Mouse (Mus musculus) ES-Bruce4 (cell line): Measurements from ENCODE around the gene Gramd1c. TPM values are rescaled to one million over a fixed set of nuclear protein-coding genes. Genes with fewer than 3 reads are reported as not detected.

ENCODE experiments used
- H3K27ac ChIP-seq: 2 replicates; pipeline ENCODE4 v1.5.1; 2012; ENCODE audit warnings: low read length, inconsistent platforms; ENCODE audit not compliant: insufficient read depth
- H3K27me3 ChIP-seq: 2 replicates; pipeline ENCODE4 v1.6.1; 2012; ENCODE audit warnings: mild to moderate bottlenecking, low read length, inconsistent platforms; ENCODE audit not compliant: control insufficient read depth, poor library complexity, insufficient read depth, severe bottlenecking
- H3K36me3 ChIP-seq: 2 replicates; pipeline ENCODE4 v1.6.1; 2012; ENCODE audit warnings: inconsistent platforms, mild to moderate bottlenecking, low read length, moderate library complexity; ENCODE audit not compliant: control insufficient read depth, poor library complexity, insufficient read depth, severe bottlenecking
- H3K4me1 ChIP-seq: one replicate; pipeline ENCODE4 v1.8.1; 2011; ENCODE audit warnings: low read length; ENCODE audit not compliant: control insufficient read depth, insufficient read depth
- H3K4me3 ChIP-seq: 2 replicates; pipeline ENCODE4 v1.5.1; 2011; ENCODE audit warnings: low read depth, mild to moderate bottlenecking, low read length
- H3K9ac ChIP-seq: 2 replicates; pipeline ENCODE4 v1.6.1; 2012; ENCODE audit warnings: low read depth, mild to moderate bottlenecking, inconsistent platforms; ENCODE audit not compliant: poor library complexity, severe bottlenecking
- H3K9me3 ChIP-seq: replicated peaks from 2 replicates; pipeline ENCODE4 v1.6.1; 2012; ENCODE audit warnings: mild to moderate bottlenecking, low read length, inconsistent platforms; ENCODE audit not compliant: control insufficient read depth, poor library complexity, insufficient read depth, severe bottlenecking
- CTCF ChIP-seq: IDR thresholded peaks from one replicate; pipeline ENCODE4 v1.8.1; 2011; ENCODE audit warnings: low read depth, low read length
- EP300 ChIP-seq: IDR thresholded peaks from 2 replicates; pipeline ENCODE4 v1.6.1; 2011; ENCODE audit warnings: low read depth, low read length; ENCODE audit not compliant: insufficient read depth
- POLR2A ChIP-seq: IDR thresholded peaks from one replicate; pipeline ENCODE4 v1.8.1; 2011; ENCODE audit warnings: low read length; ENCODE audit not compliant: insufficient read depth
- polyA plus RNA-seq: library from polyadenylated mRNA; stranded (reverse); fragments of >200 nt; gene quantifications from 2 replicates; pipeline ENCODE4 v1.2.4, GENCODE M21; 2011; ENCODE audit warnings: low read depth; ENCODE audit not compliant: missing spikeins, insufficient read depth, insufficient read length

Gramd1c gene
- polyA plus RNA-seq, 1 experiment = 3.0 TPM

- Histone ChIP-seq H3K4me3 (peak overlapping the region; percentile 53), H3K9ac (no peak overlapping the region), H3K9me3 (no peaks in the 10 kb centered on the region), H3K36me3 (no peaks in the 10 kb centered on the region), H3K4me1 (no peaks in the 10 kb centered on the region), H3K27ac (no peak overlapping the region), H3K27me3 (no peaks in the 10 kb centered on the region)
- TF ChIP-seq POLR2A (no peak), CTCF (no peak), EP300 (no peak)
Observed at GRCm38 (mm10) chr16:44055766-44056165, 7.4 kb downstream of the Gramd1c start.

- TF ChIP-seq POLR2A = no peak
- TF ChIP-seq EP300 = no peak
- TF ChIP-seq CTCF = no peak
- H3K36me3 ChIP-seq = no peaks in the 10 kb centered on the region
- H3K9ac ChIP-seq = no peak overlapping the region
- H3K4me3 ChIP-seq = no peak overlapping the region
- H3K27me3 ChIP-seq = no peaks in the 10 kb centered on the region
- no peaks in the 10 kb centered on the region for H3K9me3 ChIP-seq
- no peak overlapping the region for H3K27ac ChIP-seq
- no peaks in the 10 kb centered on the region for H3K4me1 ChIP-seq
Observed at GRCm38 (mm10) chr16:44053265-44053664, 9.9 kb downstream of the Gramd1c start.

- Histone ChIP-seq H3K4me3 (no peak overlapping the region), H3K9me3 (no peaks in the 10 kb centered on the region), H3K27ac (no peak overlapping the region), H3K36me3 (no peaks in the 10 kb centered on the region), H3K27me3 (no peaks in the 10 kb centered on the region), H3K9ac (no peak overlapping the region), H3K4me1 (no peaks in the 10 kb centered on the region)
- TF ChIP-seq EP300 (no peak), CTCF (no peak), POLR2A (no peak)
Observed at GRCm38 (mm10) chr16:44052390-44052789, 10.8 kb downstream of the Gramd1c start.

- no peak for TF ChIP-seq CTCF
- TF ChIP-seq EP300 = no peak
- TF ChIP-seq POLR2A = no peak
- H3K9me3 ChIP-seq = peaks cover 10% of the 10 kb centered on the region
- H3K27ac ChIP-seq = no peak overlapping the region
- H3K4me3 ChIP-seq = no peak overlapping the region
- H3K27me3 ChIP-seq = no peaks in the 10 kb centered on the region
- no peaks in the 10 kb centered on the region for H3K36me3 ChIP-seq
- H3K4me1 ChIP-seq = no peaks in the 10 kb centered on the region
- H3K9ac ChIP-seq = no peak overlapping the region
Observed at GRCm38 (mm10) chr16:44050139-44050538, 13.0 kb downstream of the Gramd1c start.

- Histone ChIP-seq H3K4me3 (no peak overlapping the region), H3K27ac (no peak overlapping the region), H3K4me1 (no peaks in the 10 kb centered on the region), H3K9me3 (peaks cover 9% of the 10 kb centered on the region), H3K36me3 (no peaks in the 10 kb centered on the region), H3K9ac (no peak overlapping the region), H3K27me3 (no peaks in the 10 kb centered on the region)
- TF ChIP-seq POLR2A (no peak), CTCF (peak; percentile 47)
Observed at GRCm38 (mm10) chr16:44039112-44039511, 24.0 kb downstream of the Gramd1c start.

- peaks cover 5% of the 10 kb centered on the region for H3K9me3 ChIP-seq
- H3K9ac ChIP-seq = no peak overlapping the region
- H3K36me3 ChIP-seq = no peaks in the 10 kb centered on the region
- H3K4me3 ChIP-seq = no peak overlapping the region
- TF ChIP-seq CTCF = no peak
- no peak for TF ChIP-seq EP300
- no peak for TF ChIP-seq POLR2A
- no peak overlapping the region for H3K27ac ChIP-seq
- no peaks in the 10 kb centered on the region for H3K4me1 ChIP-seq
- no peaks in the 10 kb centered on the region for H3K27me3 ChIP-seq
Observed at GRCm38 (mm10) chr16:44035221-44035620, 27.9 kb downstream of the Gramd1c start.

GRCm38 (mm10) chr16:44033365-44033764, 29.8 kb downstream of the Gramd1c start:
- TF ChIP-seq EP300 (no peak), CTCF (no peak), POLR2A (no peak)
- Histone ChIP-seq H3K36me3 (no peaks in the 10 kb centered on the region), H3K9ac (no peak overlapping the region), H3K27me3 (no peaks in the 10 kb centered on the region), H3K4me3 (no peak overlapping the region), H3K27ac (no peak overlapping the region), H3K4me1 (no peaks in the 10 kb centered on the region), H3K9me3 (no peaks in the 10 kb centered on the region)
